Mouse (Mus musculus): ENCODE measurements around the gene Zfp568. TPM values are rescaled to one million over a fixed set of nuclear protein-coding genes. Genes with fewer than 3 reads are reported as not detected.

The Zfp568 gene
- polyA plus RNA-seq, 1 experiment from 2014 or later, result 15.3 TPM

DNA sequence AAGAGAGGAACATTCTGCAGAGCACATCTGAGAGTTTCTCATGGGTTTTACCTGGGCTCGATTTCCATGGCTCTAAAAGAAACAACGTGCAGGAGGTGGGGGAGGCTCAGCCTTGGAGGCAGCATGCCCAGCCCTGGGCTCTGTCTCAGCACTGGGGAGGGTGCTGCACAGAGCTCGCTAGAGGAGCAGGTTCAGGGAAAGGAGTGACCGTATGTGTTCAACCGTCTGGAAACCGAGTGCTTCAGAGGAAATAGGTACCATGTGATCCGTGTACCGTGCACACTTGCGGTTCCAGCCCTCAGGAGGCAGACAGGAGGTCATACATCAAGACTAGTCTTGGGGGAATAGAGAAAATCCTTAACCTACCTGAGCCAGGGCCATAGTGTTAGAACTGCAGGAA is 60.6 kb downstream of the Zfp568 start:
- 72% methylated on average over 9 of the region's 9 CpGs for WGBS
- ATAC-seq (replicated peaks; ENCODE audit: low FRiP score), result no peak
- no peaks in the 10 kb centered on the region for H3K27me3 ChIP-seq (ENCODE audit: control insufficient read depth, insufficient read depth, low read length)
- H3K36me3 ChIP-seq (ENCODE audit: control insufficient read depth, insufficient read depth, low read length), result no peaks in the 10 kb centered on the region
- H3K27ac ChIP-seq (ENCODE audit: low read depth, low read length), result no peak overlapping the region
- H3K9me3 ChIP-seq (ENCODE audit: control insufficient read depth, low read length), result no peaks in the 10 kb centered on the region
- no peak overlapping the region for H3K4me3 ChIP-seq (ENCODE audit: low read depth, low read length)
- H3K9ac ChIP-seq (ENCODE audit: low read length), result no peak overlapping the region
- no peak overlapping the region for H3K4me2 ChIP-seq (ENCODE audit: low read depth, low read length, severe bottlenecking)
- H3K4me1 ChIP-seq (replicated peaks; ENCODE audit: control insufficient read depth, insufficient read depth, low read length), result no peaks in the 10 kb centered on the region
- DNase-seq (ENCODE audit: low spot score), result no peak

DNA sequence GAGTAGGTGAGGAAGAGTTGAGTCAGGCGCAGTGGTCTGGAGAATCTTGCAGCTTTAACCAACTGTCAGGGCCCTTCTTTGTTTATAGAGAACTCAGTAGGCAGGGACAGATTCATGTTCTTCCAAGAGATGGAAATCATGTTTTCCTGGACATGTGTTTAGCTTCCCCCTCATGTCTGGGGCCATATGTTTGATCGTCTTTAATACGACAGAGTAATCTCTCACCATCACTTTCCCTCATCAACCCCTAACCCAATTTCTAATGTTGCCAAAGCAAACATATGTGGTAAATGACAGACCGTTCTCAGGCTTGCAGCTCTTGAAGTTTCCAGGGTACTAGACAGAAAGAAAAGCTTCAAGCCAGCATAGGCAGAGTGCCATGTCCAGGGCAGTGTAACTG is 64.4 kb downstream of the Zfp568 start:
- no peak overlapping the region for H3K27ac ChIP-seq (ENCODE audit: low read depth, low read length)
- H3K9me3 ChIP-seq (ENCODE audit: control insufficient read depth, low read length), result no peaks in the 10 kb centered on the region
- 92% methylated on average over 4 of the region's 4 CpGs for WGBS
- no peak overlapping the region for H3K9ac ChIP-seq (ENCODE audit: low read length)
- ATAC-seq (replicated peaks; ENCODE audit: low FRiP score) (no peak), DNase-seq (ENCODE audit: low spot score) (no peak)
- no peaks in the 10 kb centered on the region for H3K27me3 ChIP-seq (ENCODE audit: control insufficient read depth, insufficient read depth, low read length)
- no peak overlapping the region for H3K4me2 ChIP-seq (ENCODE audit: low read depth, low read length, severe bottlenecking)
- no peaks in the 10 kb centered on the region for H3K4me1 ChIP-seq (replicated peaks; ENCODE audit: control insufficient read depth, insufficient read depth, low read length)
- H3K36me3 ChIP-seq (ENCODE audit: control insufficient read depth, insufficient read depth, low read length), result no peaks in the 10 kb centered on the region
- H3K4me3 ChIP-seq (ENCODE audit: low read depth, low read length), result no peak overlapping the region

DNA sequence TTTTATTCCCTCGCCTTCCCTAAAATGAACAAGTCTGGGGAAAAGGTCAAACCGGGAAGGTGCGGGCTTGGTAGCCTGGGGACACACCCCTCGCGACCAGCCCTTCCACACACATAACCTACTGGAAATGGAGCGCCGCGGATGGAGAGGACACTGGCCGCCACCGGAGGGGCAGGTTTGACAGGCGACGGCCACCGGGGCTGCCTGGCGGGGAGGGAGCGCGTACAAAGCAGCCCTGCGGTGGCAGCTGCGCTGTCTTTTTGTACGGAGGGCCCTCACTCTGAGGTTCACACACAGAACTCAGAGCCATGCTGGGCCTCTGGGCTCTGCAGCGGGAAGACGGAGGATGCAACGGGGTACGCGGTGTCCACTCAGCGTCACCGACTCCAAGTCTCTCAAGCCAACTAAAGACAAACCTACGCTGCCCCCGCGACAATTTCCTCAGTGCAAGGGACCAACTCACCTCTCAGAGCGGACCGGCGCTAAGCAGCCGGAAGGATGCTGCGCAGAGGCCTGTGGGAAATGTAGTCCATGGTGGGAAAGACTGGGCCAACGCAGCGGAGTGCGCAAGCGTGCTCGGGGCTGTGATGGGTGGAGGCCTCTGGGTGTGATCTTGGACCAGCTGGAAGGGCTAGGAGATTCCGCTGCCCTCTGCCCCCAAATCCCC is 67.3 kb downstream of the Zfp568 start, which contains the start of gene Zfp14:
Gene Zfp14 (minus strand): TSS at position 499 of the 667 bp plus-strand sequence.
- peak; percentile 99 for ATAC-seq (replicated peaks; ENCODE audit: low FRiP score)

DNA sequence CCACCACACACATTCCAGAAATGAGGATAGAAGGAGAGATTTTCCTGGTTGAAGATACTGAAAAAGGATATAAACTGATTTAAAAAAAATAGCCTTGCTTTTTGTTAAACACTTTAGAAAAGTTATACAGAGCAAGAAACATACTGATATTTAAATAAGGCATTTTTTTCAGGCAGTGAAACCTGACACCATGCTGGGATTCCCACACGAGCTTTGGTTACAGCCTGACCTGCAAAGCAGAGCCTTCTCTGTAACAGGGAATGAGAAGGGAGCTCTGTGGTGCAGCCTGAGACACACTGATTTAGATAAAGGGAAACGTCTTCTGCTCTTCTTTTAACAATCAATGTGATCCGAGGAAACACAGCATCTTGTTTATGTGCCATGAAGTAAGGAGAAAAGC is 69.8 kb downstream of the Zfp568 start:
- no peaks in the 10 kb centered on the region for H3K4me1 ChIP-seq (replicated peaks; ENCODE audit: control insufficient read depth, insufficient read depth, low read length)
- 18% methylated on average over 3 of the region's 3 CpGs for WGBS
- no peak for ATAC-seq (replicated peaks; ENCODE audit: low FRiP score)

More for the DNA sequence above, 67.3 kb downstream of the Zfp568 start, which contains the start of gene Zfp14:
- WGBS, result under 1% methylated on average over 40 of the region's 40 CpGs
- no peaks in the 10 kb centered on the region for H3K9me3 ChIP-seq (ENCODE audit: control insufficient read depth, low read length)
- peak within 1 kb of the TSS; percentile 78; the same call in 1 of the 2 replicates for H3K27ac ChIP-seq (ENCODE audit: low read depth, low read length)
- peak within 1 kb of the TSS; percentile 77 for H3K9ac ChIP-seq (ENCODE audit: low read length)
- peak within 1 kb of the TSS; percentile 71 for H3K4me3 ChIP-seq (ENCODE audit: low read depth, low read length)
- no peaks in the 10 kb centered on the region for H3K27me3 ChIP-seq (ENCODE audit: control insufficient read depth, insufficient read depth, low read length)
- no peaks in the 10 kb centered on the region for H3K4me1 ChIP-seq (replicated peaks; ENCODE audit: control insufficient read depth, insufficient read depth, low read length)
- peak; percentile 93 for DNase-seq (ENCODE audit: low spot score)
- peak within 1 kb of the TSS; percentile 88 for H3K4me2 ChIP-seq (ENCODE audit: low read depth, low read length, severe bottlenecking)
- H3K36me3 ChIP-seq (ENCODE audit: control insufficient read depth, insufficient read depth, low read length), result no peaks in the 10 kb centered on the region; the same call in 1 of the 2 replicates

DNA sequence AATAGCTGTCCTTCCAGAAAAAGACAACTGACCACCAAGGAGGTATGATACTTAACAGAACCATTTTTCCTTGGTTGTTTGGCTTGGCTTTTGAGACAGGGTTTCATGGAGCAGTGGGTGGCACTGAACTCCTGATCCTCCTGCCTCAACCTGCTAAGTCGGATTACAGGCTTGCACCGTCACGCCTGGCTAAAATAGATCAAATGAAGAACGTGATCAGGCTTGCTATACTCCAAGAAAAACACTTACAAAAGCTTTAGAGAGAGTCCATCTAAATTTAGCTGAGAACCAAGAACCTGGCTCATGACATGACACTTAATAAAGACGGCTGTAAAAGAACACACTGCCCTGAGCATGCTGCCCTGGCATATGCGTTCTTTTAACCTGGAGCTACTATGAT is 76.6 kb downstream of the Zfp568 start:
- ATAC-seq (replicated peaks; ENCODE audit: low FRiP score) (no peak), DNase-seq (ENCODE audit: low spot score) (no peak)
- no peaks in the 10 kb centered on the region for H3K4me1 ChIP-seq (replicated peaks; ENCODE audit: control insufficient read depth, insufficient read depth, low read length)
- no peak overlapping the region for H3K9ac ChIP-seq (ENCODE audit: low read length)
- 91% methylated on average over 6 of the region's 6 CpGs for WGBS
- H3K4me2 ChIP-seq (ENCODE audit: low read depth, low read length, severe bottlenecking), result no peak overlapping the region
- no peaks in the 10 kb centered on the region for H3K9me3 ChIP-seq (ENCODE audit: control insufficient read depth, low read length)
- H3K4me3 ChIP-seq (ENCODE audit: low read depth, low read length), result no peak overlapping the region
- no peak overlapping the region for H3K27ac ChIP-seq (ENCODE audit: low read depth, low read length)
- H3K27me3 ChIP-seq (ENCODE audit: control insufficient read depth, insufficient read depth, low read length), result no peaks in the 10 kb centered on the region
- H3K36me3 ChIP-seq (ENCODE audit: control insufficient read depth, insufficient read depth, low read length), result peaks cover 4% of the 10 kb centered on the region; the same call in 1 of the 2 replicates

More for the DNA sequence above, 69.8 kb downstream of the Zfp568 start:
- Histone ChIP-seq H3K36me3 (ENCODE audit: control insufficient read depth, insufficient read depth, low read length) (peaks cover 4% of the 10 kb centered on the region; the same call in 1 of the 2 replicates), H3K27me3 (ENCODE audit: control insufficient read depth, insufficient read depth, low read length) (no peaks in the 10 kb centered on the region), H3K4me2 (ENCODE audit: low read depth, low read length, severe bottlenecking) (no peak overlapping the region), H3K9ac (ENCODE audit: low read length) (no peak overlapping the region), H3K4me3 (ENCODE audit: low read depth, low read length) (no peak overlapping the region), H3K27ac (ENCODE audit: low read depth, low read length) (no peak overlapping the region), H3K9me3 (ENCODE audit: control insufficient read depth, low read length) (no peaks in the 10 kb centered on the region)
- no peak for DNase-seq (ENCODE audit: low spot score)

DNA sequence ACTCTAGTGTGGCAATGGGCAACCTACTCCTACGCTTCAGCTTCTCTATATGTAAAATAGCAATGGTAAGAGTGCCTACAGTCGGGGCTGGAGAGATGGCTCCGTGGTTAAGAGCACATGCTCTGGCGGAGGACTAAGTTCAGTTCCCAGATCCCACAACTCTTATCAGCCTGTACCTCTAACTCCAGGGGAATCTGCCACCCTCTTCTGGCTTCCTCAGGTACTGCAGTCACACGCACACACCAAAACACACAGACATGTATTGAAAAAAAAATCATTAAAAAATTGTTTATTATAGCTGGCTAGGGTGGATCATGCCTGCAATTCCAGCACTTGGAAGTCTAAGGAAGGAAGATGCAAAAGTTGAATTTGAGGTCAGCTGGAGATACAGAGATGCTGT is 78.7 kb downstream of the Zfp568 start:
- DNase-seq (ENCODE audit: low spot score) (no peak), ATAC-seq (replicated peaks; ENCODE audit: low FRiP score) (no peak)
- 87% methylated on average over 5 of the region's 5 CpGs for WGBS

DNA sequence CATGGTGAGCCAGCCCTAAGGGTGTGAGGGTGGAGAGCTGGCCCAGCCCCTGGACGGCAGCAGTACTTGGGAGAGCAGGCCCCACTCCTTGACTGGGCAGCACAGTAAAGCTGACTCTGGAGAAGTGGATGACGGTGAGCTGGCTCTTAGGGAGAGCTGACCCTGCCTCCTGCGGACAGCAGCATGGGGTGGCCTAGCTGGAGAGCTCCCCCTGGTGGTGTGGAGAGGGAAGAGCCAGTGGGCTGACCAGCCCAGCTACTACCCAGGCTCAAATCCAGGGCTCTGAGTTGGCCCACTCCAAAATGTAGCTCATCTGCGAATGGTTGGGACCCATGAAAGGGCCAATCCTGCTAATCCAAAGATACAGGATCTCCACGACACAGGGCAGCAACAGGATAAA is 80.9 kb downstream of the Zfp568 start:
- H3K27ac ChIP-seq (ENCODE audit: low read depth, low read length), result no peak overlapping the region
- no peak overlapping the region for H3K9ac ChIP-seq (ENCODE audit: low read length)
- H3K27me3 ChIP-seq (ENCODE audit: control insufficient read depth, insufficient read depth, low read length), result no peaks in the 10 kb centered on the region
- ATAC-seq (replicated peaks; ENCODE audit: low FRiP score), result no peak
- 81% methylated on average over 5 of the region's 5 CpGs for WGBS
- no peaks in the 10 kb centered on the region; the same call in 1 of the 2 replicates for H3K36me3 ChIP-seq (ENCODE audit: control insufficient read depth, insufficient read depth, low read length)
- H3K4me1 ChIP-seq (replicated peaks; ENCODE audit: control insufficient read depth, insufficient read depth, low read length), result no peaks in the 10 kb centered on the region
- no peak overlapping the region for H3K4me3 ChIP-seq (ENCODE audit: low read depth, low read length)
- no peaks in the 10 kb centered on the region for H3K9me3 ChIP-seq (ENCODE audit: control insufficient read depth, low read length)
- H3K4me2 ChIP-seq (ENCODE audit: low read depth, low read length, severe bottlenecking), result no peak overlapping the region
- no peak for DNase-seq (ENCODE audit: low spot score)

More for the DNA sequence above, 78.7 kb downstream of the Zfp568 start:
- Histone ChIP-seq H3K9ac (ENCODE audit: low read length) (no peak overlapping the region), H3K9me3 (ENCODE audit: control insufficient read depth, low read length) (no peaks in the 10 kb centered on the region), H3K27me3 (ENCODE audit: control insufficient read depth, insufficient read depth, low read length) (no peaks in the 10 kb centered on the region), H3K4me1 (replicated peaks; ENCODE audit: control insufficient read depth, insufficient read depth, low read length) (no peaks in the 10 kb centered on the region), H3K4me2 (ENCODE audit: low read depth, low read length, severe bottlenecking) (no peak overlapping the region), H3K36me3 (ENCODE audit: control insufficient read depth, insufficient read depth, low read length) (no peaks in the 10 kb centered on the region; the same call in 1 of the 2 replicates), H3K4me3 (ENCODE audit: low read depth, low read length) (no peak overlapping the region), H3K27ac (ENCODE audit: low read depth, low read length) (no peak overlapping the region)

DNA sequence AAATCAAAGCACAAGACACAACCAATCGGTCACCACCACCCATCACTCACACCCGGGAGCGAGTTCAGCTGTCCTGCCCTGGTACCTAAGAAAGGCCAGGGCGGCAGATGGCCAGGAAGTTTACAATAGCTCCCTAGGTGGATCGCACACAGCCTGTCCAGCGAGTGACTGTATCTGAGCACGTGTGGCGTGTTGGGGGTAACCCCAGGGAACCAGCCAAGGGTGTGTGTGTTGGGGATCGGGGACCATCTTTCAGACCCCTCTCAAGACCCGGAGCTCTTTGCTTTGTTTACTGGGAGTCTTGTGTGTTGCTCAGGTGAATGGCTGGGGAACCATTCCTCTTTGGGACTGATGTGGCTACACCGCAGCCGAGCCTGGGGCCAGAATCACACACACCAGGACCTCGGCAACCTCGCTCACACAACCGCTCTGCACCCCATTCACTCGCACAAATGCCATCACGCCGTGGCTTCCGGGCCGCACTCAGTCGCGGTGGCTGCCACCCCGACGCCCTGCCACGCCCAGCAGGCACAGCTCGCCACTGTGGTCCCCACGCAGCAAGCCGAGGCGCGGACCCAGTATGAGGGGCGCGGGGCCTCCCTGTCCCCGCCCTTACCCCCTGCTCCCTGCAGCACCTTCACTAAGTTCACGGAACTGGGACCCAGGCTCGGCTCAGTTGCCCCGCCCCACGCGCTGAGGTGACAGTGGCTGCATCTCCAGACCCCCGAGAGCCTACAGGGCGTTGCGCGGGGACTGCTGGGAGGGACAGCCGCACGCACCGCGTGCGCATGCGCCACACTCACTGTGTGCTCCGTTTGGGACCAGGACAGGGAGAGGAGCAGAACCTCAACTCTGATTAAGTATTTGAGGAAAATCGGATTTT is 88.6 kb downstream of the Zfp568 start, which contains the start of gene Zfp82:
Gene Zfp82 (minus strand): TSS at position 755 of the 883 bp plus-strand sequence.
- no peaks in the 10 kb centered on the region for H3K9me3 ChIP-seq (ENCODE audit: control insufficient read depth, low read length)
- H3K4me1 ChIP-seq (replicated peaks; ENCODE audit: control insufficient read depth, insufficient read depth, low read length), result peaks cover 3% of the 10 kb centered on the region; the same call in 1 of the 2 replicates
- DNase-seq (ENCODE audit: low spot score) (peak; percentile 92), ATAC-seq (replicated peaks; ENCODE audit: low FRiP score) (peak; percentile 91)
- H3K4me2 ChIP-seq (ENCODE audit: low read depth, low read length, severe bottlenecking), result peak within 1 kb of the TSS; percentile 96
- peak within 1 kb of the TSS; percentile 41; the same call in 1 of the 2 replicates for H3K27ac ChIP-seq (ENCODE audit: low read depth, low read length)
- H3K4me3 ChIP-seq (ENCODE audit: low read depth, low read length), result peak within 1 kb of the TSS; percentile 71
- H3K9ac ChIP-seq (ENCODE audit: low read length), result peak within 1 kb of the TSS; percentile 77
- H3K36me3 ChIP-seq (ENCODE audit: control insufficient read depth, insufficient read depth, low read length), result no peaks in the 10 kb centered on the region
- under 1% methylated on average over 48 of the region's 50 CpGs for WGBS
- no peaks in the 10 kb centered on the region for H3K27me3 ChIP-seq (ENCODE audit: control insufficient read depth, insufficient read depth, low read length)
